Mouse (Mus musculus) G1E (cell line): Measurements from ENCODE around the gene Aven.

Source experiments
- CTCF ChIP-seq: IDR thresholded peaks from 2 replicates; pipeline ENCODE4 v1.5.1; 2012; ENCODE audit warnings: low read depth, low read length, inconsistent platforms, mixed read lengths
- GATA1 ChIP-seq: IDR thresholded peaks from 2 replicates; pipeline ENCODE4 v1.6.1; 2012; ENCODE audit warnings: borderline replicate concordance, low read length, inconsistent platforms, mixed read lengths
- POLR2AphosphoS5 ChIP-seq: IDR thresholded peaks from 2 replicates; pipeline ENCODE4 v1.6.1; 2012; ENCODE audit warnings: low read depth, low read length, inconsistent platforms; ENCODE audit not compliant: insufficient replicate concordance
- TAL1 ChIP-seq: conservative IDR thresholded peaks from 2 replicates; pipeline ENCODE4 v1.6.1; 2012; ENCODE audit warnings: low read depth, low read length, inconsistent platforms, mixed read lengths

DNA sequence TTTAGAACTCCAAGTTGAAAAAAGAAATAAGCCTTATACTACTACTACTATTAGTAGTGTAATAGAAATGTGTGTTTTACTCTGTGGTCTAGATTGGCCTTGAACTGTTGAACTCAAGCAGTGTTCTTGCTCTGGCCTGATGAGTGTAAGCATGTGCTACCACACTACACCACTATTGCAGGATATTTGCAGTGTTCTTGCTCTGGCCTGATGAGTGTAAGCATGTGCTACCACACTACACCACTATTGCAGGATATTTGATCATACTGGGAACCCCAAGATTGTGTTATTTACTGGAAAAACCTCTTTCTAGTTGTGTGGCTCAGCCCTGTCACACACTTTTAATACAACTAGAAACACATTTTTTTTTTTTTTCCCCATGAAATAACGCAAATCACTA is 14.7 kb downstream of the Aven start:
- no peak for TF ChIP-seq CTCF
- no peak for TF ChIP-seq TAL1
- no peak for TF ChIP-seq POLR2AphosphoS5
- no peak for TF ChIP-seq GATA1
